Mouse (Mus musculus) lung, postnatal 4 days (tissue): ENCODE results near the gene Suclg2.
A peak's percentile ranks its signal among the peaks of the same experiment; 100 is the strongest.

Source experiments
- DNase-seq, 2 experiments: peaks; one replicate each; pipeline ENCODE4 v3.0.0; 2021

Gene Suclg2

DNA sequence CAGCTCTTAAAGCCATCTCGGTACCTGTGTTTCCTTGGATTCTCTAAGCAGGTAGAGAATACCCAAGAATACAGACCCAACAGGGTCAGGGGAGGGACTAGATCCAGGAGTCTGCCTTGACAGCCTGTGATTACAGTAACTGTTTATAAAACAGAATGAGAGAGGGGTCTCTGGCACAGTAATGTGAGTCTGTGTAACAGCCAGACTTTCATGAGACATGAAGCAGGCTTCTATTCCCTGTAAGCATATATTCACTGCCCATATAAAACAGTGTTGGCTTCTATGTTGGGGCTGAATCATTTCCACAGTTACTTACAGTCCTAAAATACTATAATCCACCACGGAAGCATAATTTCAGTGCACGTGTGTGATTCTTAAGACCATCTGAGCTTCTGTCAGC lies 19.3 kb downstream of the Suclg2 start:
- no peak for DNase-seq

DNA sequence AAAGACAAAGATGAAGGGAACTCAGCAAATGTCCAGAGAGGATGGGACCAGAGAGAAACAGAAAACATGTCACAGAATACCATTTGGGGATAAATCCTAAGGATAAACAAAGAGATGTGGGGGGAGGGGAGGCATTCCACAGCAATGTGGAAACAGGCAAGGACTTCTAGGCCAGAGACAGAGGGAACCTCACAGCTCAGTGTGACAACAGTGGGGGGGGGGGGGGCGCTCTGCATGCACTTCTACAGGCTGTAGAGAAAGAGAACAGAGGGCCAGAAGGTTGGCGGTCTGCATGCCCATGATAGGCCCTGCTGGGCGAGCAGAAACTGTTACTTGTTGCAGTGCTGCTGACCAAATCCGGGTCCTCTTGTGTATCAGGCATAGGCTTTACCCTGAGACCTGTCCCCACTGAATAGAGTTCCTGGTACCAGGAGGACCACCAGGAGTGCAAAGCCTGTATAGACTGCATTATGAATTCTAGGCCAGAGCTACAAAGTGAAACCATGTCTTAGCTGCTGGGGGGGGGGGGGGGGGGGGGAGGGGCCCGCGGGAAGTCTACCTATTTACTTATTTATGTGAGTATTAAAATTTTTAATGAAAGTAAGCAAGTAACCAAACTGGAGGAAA lies 20.0 kb downstream of the Suclg2 start:
- DNase-seq = no peak

DNA sequence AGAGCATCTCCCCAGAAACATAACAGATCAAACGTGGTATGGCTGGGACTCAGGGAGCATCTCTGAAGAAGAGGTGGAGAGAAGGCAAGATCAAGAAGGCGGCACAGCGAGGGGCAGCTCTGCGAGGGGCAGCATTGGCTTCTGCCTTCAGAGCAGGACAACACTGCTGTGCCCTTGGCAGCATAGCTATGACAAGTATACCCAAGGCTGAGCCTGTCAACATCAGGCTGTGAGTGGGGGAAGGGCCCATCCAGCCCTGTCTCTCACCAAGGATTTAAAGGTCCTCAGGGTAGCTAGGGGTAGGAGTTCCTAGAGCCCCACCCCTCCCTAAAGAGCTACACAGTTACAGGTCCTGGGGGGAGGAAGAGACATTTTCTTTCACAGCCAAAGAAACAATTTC lies 23.7 kb downstream of the Suclg2 start:
- DNase-seq = no peak

DNA sequence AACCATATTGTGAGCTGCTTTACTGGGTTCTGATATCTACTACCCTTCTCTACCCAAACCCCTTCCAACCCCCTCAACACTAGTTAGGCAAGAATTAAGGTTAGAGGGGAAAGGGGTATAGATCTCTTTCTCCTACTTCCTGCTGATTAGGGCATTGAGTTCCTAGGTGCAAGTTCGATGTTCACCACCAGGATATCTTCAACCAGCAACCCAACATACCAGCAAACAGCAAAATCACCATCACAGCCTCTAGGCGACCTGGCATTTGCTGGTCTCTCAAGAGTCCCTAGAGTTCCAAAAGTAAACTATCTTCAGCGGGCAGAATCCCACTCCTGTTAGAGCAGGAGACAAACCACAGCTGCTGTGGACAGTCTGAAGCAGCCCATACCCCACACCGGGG lies 33.4 kb downstream of the Suclg2 start:
- DNase-seq = no peak

DNA sequence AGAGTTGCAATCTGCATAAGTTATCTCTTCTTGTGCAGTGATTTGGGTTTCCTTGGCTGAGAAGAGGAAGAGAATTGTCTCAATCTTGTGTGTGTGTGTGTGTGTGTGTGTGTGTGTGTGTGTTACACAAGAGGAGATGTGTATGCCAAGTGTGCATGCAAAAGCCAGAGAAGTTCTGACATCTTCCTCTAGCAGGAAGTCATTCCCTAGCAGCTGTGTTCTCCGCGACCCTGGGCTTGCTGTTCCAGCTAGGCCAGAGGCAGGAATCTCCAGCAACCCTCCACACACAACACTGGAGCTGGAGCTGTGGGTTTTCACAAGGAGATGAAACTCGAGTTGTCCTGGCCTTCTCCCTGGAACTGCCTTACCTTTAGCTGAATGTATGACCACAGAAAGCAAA lies 38.9 kb downstream of the Suclg2 start:
- DNase-seq = peak in 1 of 2 experiments; percentile 51

DNA sequence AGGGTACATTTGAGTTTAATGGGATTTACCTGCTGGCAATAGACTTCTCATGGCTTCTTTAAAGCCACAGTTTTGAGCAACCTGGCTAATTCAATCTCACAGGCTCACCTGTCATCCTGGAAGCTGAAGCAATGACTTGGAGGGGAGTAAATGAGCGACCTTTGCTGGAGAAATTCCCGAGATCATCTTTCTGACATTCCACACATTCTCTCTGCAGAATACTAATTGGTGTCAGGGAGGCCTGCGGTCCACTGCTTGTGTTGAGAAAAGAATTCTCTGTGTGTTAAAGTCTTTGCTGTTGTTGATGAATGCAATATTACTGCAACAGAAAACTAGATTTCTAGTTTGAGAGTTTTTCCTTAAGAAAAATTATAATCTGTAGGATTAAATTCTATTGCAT lies 39.3 kb downstream of the Suclg2 start:
- DNase-seq = no peak

DNA sequence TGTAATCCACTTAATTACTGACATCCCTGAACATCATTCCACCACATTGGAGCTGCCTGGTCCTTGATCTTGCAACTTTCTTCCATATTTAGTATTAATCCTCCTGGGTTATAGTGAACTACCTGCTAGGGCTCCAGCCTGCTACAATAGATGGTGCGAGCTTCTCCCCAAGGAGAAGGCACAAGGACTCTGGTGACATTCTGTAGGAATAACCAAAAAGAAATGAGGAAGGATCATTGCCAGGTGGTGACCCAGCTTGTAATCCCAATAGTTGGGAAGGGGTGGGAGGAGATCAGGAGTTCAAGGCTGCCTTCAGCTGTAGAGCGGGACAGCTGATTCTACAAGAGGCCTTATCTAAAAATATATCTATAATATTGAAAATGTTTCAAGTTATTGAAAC lies 41.6 kb downstream of the Suclg2 start:
- no peak for DNase-seq

DNA sequence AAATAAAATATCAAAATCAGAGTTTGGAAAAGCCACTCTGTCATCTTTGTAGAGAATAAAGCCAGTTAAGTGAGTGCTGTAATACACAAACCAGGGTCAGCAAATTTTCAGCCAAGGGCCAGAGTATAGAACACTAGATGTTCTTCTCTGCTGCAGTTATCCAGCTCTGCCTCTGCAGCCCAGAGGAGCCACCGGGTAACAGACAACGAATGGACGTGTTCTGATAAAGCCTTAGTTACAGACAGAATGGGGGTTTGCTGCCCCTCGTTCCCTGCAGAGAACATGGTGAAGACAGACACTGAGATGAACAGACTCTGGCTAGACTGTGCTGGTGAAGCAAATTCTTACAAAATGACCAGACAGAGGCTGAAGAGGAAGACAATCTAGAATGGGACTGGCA lies 42.2 kb downstream of the Suclg2 start:
- no peak for DNase-seq

DNA sequence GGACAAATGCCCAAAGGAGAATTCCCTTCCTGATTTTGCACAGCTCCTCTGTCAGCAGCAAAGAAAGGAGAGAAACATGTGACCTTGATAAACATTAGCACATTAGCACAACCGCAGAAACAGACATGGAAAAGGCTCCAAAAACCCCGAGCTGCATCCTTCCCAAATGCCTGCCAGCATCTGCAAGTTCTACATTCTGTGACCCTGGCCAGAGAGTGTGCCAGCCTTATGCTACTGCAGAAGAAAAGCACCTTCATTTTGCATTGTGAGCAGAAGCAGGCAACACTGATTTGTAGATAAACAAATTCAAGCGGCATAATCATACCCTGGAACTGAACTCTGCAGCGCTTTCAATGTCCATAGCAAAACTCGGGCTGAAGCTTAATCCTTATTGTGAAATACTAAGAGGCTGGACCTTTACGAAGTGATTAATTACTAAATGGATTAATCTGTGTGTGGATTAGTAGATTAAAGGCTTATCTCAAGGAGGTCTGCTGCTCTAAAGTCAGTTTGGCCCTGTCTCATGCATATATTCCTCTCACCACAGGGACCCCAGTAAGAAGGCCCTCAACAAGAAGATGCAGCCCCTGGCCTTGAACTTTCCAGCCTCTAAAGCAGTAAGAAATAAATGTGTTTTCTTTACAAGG lies 43.4 kb downstream of the Suclg2 start:
- no peak for DNase-seq

DNA sequence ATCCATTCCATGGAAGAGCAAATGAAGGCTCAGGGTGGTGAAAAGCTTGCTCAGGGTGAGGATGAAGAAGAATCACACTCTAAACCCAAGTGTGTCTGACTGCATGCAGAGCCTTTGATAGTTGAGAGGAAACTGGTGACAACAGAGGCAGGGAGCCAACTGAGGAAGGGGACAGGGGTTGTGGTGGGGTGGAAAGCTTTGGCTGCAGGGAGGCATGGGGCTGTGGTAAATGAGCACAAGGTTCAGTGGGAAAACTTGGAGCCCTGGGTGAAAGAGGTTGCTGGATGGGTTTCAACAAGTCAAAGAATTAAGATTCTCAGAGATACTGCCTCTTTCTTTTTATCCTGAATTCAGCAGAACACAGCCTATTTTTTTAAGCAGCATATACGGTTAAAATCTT lies 43.9 kb downstream of the Suclg2 start:
- no peak for DNase-seq

DNA sequence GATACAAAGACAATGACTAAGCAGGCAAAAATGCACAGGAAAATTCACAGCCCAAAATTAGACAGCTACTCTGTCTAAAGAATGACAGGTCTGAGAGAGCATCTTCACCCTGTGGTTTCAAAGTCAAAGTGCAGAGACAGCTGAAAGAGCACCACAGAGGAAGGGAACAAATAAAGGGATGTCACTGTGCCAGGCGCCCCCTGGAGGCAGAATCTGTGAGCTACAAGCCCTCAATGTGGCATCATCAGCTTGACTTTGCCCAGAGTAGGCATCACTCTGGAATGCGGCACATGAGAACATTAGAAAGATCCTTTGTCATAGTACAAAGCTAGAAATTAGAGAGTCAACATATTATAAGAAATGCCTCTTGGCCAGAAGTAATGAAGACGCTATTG lies 49.3 kb downstream of the Suclg2 start:
- peak in 1 of 2 experiments; percentile 52 for DNase-seq

DNA sequence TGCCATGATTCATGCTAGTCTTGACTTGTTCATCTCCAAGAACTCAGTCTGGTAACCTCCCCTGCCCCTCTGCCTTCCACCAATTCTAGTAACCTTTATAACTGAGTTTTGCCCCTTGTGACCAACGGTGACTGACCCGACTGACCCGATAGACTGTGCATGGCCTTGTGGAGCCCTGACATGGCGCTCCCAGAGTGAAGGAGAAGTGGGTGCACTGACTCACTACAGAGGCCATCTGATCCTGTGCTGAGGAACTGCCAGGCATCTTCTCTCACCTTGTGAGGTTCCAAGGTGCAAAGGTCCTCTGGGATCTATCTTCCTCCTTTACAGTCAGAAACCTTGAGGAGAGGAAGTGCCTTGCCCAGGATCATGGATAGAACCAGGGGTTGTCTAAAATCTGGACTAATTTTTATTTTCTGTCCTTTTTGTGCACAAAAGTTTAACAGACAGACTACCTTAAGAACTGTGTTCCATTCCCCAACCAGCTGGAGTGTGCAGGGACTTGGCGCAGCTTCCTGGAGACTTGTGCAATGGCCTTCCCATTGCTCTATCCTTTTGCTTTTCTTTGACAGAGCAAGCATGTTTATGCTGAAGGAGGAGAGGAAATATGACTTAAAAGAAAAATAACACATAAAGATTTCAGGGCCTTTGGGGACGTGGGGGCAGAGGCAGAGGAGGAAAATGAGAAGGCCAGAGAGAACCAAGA lies 49.8 kb downstream of the Suclg2 start:
- DNase-seq = no peak

DNA sequence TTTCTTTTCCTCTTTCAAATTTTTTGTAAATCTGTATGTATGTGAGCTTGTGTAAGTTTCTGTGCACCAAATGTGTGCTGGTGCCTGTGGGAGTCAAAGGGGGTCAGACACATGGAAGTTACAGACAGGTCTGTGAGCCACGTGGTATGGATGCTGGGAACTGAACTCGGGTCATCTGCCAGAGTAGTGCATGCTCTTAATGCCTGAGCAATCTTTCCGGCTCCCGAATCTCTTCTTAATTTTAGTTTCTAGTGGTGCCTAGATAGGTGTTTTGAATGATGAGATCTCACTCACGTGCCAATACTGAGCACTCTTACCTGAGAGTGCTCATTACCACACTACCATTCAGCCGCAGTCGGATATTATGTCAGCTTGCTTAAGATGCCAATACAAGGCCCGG lies 60.9 kb downstream of the Suclg2 start:
- DNase-seq = no peak

DNA sequence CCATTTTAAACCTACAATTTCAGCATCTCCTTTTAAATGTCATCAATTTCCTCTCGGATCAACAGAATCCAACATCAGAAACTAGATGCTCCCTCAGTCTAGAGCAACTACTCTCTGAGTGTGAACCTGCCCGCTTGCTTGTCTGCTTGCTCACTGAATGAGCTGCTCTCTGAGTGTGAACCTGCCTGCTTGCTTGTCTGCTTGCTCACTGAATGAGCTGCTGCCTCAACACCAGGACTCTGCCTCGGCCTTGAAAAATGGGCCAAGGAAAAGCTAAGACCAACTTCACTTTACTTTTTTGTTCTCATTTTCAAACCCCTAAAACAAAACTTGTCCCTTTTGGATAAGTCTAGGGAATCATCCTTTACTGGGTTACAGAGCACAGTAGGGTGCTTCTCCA lies 64.9 kb downstream of the Suclg2 start:
- no peak for DNase-seq

DNA sequence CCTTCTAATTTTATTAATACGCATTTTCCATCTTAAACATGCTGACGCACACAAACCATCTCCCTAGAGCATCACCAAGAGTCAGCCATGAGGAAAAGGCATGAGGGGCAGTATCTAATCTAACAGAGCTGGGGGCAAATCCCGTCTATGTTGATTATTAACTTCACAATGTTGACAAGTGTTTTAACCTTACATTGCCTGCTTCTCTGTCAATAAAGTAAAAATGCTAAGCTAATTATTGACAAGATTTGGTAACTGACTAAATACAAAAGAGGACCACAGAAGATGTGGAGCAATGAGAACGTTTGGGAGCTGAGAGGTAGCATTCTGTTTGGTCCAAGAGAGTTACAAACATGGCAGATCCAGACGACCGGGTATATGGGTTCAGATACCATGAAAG lies 65.8 kb downstream of the Suclg2 start:
- no peak for DNase-seq

DNA sequence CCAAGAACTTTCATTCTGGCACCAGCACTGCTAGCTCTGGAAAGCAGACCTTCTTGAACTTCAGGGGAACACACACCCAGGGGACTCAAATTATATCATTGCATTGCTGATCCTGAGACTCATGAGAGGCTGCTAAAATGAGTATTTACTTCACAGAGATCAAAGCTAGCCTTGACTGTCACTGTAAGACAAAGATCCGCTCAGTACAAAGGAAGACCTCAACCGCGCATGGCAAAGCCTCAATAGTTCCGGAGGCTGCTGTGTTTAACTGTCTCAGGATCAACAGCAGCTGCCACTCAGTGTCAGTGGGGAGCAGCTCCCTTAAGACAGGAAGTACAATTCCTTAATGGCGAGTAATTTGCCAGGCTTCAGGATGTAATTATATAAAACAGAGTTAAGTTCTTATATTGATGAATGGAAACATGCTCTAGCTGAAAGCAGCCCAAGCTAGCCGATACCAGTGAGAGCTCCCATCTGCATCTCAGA lies 67.2 kb downstream of the Suclg2 start:
- peak; percentile 13 to 52 for DNase-seq

DNA sequence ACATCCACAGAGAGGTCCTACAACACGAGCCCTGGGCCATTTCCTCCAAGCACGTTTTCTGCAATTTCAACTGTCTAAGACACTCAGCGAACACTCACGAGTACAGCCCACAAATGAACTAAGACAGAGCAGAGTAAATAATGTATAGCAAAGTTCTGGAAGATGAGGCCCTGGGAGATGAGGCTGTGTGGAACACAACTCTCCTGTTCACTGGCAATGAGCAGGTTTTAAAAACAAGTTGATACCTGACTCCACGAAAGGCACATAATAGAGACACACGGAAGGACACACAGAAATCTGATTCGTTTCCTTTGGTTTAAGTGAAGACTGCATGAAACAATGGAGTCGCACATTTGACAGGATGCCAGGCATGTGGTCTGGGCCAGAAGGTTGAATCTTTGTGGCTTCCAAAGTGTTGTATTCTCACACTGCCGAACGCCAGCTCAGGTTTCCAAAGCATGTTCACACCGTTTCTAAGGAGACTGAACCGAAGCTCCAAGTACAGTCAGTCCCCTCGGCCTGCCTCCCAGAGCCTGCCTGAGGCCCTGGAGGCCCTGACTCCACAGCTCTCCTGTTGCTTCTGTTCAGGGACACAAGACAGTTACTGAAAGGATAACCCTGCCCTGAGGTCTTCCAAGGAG lies 68.4 kb downstream of the Suclg2 start:
- peak in 1 of 2 experiments; percentile 15 for DNase-seq

DNA sequence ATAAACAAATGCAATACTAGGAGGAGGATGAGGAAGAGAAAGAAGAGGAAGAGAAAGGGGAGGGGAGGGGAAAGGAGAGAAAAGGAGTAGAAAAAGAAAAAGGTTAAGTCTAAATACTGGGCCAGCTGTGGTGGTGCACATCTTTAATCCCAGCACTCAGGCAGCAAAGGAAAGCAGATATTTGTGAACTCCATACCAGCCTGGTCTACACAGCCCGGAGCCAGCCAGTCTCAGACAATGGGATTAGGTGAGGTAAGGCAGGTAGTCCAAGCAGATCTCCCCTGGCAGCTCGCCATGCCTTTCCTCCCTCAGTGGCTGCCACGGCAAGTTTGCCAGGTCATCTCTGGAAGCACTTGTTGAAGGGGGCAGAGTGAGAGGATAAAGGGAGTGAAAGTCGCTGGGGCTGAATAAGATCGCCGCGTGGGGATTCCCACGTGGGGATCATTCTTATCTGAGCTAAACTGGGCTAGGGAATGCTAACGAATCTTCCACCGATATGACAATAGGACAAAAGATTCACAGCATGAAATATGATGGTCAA lies 69.4 kb downstream of the Suclg2 start:
- no peak for DNase-seq

DNA sequence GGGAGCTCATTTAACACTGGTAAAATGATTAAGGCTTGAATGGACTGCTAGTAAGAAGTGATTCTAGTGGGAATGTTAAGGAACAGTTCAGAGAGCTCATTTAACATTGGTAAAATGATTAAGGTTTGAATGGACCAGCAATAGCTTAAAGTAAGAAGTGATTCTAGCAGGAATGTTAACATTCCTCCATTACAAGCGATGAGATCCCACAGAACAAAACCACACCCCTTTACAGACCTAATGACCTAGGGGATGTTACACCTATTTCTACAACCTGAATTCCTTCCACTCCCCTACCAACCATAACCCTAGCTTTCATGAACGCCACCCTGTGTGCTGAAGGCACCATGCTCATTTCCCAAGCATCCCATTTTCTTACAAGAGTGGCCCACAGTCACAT lies 81.2 kb downstream of the Suclg2 start:
- no peak for DNase-seq

DNA sequence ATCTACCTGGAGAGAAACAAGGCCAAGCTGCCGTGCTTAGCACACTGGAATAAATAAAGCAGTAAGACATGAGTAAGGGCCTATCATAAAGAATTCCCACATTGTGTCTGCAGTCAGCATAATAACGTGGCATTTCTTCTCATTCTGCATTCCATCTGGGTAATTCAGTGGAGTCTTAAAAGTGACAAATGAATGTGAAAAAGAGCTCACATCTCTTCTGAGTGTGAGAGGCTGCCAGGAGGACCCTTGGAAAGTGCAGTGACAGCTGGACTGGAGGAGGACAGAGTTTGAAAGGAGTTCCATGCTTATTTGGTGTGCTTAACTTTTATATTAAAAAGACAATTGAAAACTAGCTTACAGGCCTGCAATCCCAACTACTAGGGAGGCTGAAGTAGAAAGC lies 83.2 kb downstream of the Suclg2 start:
- DNase-seq = no peak

DNA sequence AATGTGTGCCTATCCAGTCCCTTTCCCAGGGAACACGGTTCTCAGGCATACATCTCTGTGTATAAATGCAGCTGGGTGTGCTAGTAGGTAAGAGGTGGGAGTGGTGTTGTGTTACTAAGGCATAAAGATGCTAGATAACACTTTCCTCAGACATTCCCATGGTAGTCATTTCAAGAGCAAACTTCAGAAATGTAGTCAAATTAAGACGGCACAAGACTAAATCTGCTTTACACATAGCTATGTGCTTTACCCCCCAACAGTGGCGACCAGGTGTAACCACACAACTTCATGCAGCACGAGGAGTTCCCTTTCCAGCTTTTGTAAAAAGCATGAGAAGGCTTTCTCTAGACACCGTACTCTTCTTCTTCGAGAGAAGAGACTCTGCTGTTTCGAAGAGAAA lies 89.5 kb downstream of the Suclg2 start:
- DNase-seq = no peak

DNA sequence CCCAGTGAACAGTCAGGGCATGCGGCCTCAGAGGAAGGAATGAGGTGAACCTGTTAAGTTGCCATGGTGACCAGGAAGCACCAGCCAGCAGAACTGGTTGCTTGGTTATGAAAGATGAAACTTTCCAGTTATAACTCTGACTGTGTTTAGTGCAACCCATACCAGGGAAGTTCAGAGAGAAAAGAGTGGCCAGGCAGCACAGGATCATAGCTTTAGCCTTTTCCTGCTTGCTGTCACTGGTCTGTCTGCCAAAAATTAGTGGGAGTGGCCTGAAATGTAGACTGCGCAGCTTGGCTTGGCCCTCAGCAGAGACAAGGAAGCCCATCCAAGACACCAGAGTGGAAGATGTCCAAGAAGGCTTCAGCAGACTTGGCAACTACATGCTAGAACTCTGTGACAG lies 96.8 kb downstream of the Suclg2 start:
- DNase-seq = peak; percentile 54 to 74

DNA sequence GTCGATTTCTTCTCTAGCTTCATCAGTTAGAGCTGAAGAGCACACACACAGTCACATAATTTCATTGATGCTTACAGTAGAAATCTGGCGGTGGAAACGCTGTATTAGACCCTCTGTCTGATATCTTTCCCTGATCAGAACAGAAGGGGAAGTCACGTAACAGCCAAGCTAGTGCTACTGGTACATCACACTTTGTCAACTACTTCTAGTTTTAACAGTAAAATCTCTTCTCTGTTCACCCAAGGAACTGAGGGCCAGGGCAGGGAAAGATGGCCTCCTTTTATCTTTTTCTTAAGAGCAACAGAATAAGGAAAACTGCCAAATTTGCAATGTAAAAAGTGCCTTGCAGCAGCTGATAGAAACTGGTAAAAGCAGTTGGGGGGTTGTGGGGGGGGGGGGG lies 97.8 kb downstream of the Suclg2 start:
- DNase-seq = no peak

DNA sequence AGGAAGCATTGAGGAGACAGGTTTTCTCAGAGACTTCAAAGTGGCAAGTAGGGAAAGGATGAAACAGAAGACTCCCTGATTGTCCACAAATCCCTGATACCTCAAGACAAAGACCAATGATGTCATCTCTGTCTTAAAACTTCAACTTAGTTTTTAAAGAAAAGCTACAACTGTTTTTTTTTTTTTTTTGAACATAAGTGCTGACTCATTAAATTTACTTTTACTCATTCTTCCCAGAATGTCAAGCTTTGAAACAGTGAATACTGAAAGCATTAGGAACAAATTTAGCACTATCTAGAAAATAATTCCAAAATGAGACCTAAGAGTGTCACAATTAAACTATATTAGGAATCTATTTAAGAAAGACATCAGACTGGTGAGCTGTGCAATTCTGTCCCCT lies 98.8 kb downstream of the Suclg2 start:
- no peak for DNase-seq
